Mouse (Mus musculus) bone marrow, adult 2 months (tissue): ENCODE measurements around the gene Myo18a. TPM values are rescaled to one million over a fixed set of nuclear protein-coding genes. Genes with fewer than 3 reads are reported as not detected.

Experiments used
- H3K27ac ChIP-seq: fragments of 200-500 bp; 2 replicates; pipeline ENCODE4 v1.5.1; 2012; ENCODE audit warnings: low read depth, mild to moderate bottlenecking, control low read depth, inconsistent platforms, low read length; ENCODE audit not compliant: control insufficient read depth, poor library complexity, insufficient read depth
- H3K4me1 ChIP-seq: fragments of 200-500 bp; 2 replicates; pipeline ENCODE4 v1.6.1; 2011; ENCODE audit warnings: low read length; ENCODE audit not compliant: control insufficient read depth, insufficient read depth
- H3K4me3 ChIP-seq: fragments of 200-500 bp; replicated peaks from 2 replicates; pipeline ENCODE3; 2011; ENCODE audit warnings: mild to moderate bottlenecking, low read depth, low read length, control low read depth; ENCODE audit not compliant: control insufficient read depth
- CTCF ChIP-seq: fragments of 200-500 bp; IDR thresholded peaks from 2 replicates; pipeline ENCODE4 v1.5.1; 2011; ENCODE audit warnings: low read length, control low read depth; ENCODE audit not compliant: control insufficient read depth, insufficient read depth
- POLR2A ChIP-seq: fragments of 200-500 bp; IDR thresholded peaks from 2 replicates; pipeline ENCODE4 v1.6.1; 2011; ENCODE audit warnings: low read depth, mild to moderate bottlenecking, control low read depth, low read length, borderline replicate concordance; ENCODE audit not compliant: control insufficient read depth
- WGBS: fragments of 180-500 bp; shearing (Covaris S2); methylation state at CpG from one replicate; pipeline ENCODE4 v1.1.7; 2018; 5-methylcytosine and 5-hydroxymethylcytosine counted together
- polyA plus RNA-seq: library from polyadenylated mRNA; stranded (reverse); fragments of >200 nt; gene quantifications from 2 replicates; pipeline ENCODE4 v1.2.4, GENCODE M21; 2011; ENCODE audit warnings: low replicate concordance; ENCODE audit not compliant: missing spikeins, insufficient read depth, insufficient read length

The Myo18a gene
- polyA plus RNA-seq, 1 experiment, result 74.6 TPM

DNA sequence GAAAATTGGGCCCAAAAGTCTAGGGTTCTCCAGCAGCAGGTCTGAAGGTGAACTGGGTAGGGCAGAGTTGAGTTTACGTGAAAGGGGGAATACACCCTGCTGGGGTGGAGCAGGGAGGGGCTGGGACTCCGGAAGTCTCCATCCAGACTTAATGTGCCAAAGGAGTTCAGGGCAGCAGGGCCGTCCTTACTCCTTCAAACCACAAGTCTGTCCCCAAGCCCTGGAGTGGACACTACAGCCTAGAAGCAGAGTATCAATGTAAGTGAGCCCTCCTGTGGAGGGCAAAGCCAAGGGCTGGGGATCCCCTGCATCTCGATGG is 2.4 kb downstream of the Myo18a start:
- WGBS, result 61% methylated on average over 4 of the region's 4 CpGs
- TF ChIP-seq CTCF (no peak), POLR2A (no peak)
- Histone ChIP-seq H3K27ac (no peak overlapping the region), H3K4me3 (no peak overlapping the region), H3K4me1 (peaks cover 2% of the 10 kb centered on the region; the same call in 1 of the 2 replicates)

DNA sequence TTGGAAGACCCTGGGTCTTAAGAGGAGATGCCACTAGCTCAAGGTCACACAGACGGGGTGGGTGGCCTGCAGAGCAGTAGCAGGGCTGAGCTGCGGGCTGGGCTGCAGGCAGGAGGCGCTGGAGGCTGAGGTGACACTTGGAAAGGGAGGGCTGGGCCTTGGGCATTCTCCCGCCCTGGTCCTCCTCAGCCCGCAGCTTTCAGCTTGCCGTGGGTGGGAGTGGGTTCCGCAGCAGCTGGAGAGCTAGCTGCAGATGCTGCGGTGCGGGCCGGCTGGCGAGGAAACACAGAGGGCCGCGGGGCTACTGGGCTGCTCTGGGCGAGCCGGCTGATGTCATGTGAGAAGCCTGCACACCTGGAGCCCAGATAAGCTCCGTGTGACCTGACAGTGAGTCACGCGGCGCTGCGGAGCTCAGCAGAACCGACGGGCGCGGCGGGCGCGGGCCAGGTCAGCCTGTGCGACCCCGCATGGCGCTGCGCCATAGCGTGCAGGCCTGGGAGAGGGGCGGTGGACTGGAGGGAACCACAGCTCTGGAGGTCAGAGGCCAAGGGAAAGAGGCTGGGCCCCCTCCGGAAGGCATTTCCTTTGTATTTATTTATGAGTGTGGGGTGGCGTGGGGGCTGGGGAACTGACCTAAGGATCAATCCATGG is 3.4 kb downstream of the Myo18a start:
- Histone ChIP-seq H3K4me1 (peaks cover 2% of the 10 kb centered on the region; the same call in 1 of the 2 replicates), H3K4me3 (peak overlapping the region; percentile 60), H3K27ac (peak overlapping the region; percentile 56; the same call in 1 of the 2 replicates)
- WGBS, result 3% methylated on average over 35 of the region's 35 CpGs
- TF ChIP-seq CTCF, result peak; percentile 56; the same call in 1 of the 2 replicates
- TF ChIP-seq POLR2A, result peak; percentile 46; the same call in 1 of the 2 replicates

DNA sequence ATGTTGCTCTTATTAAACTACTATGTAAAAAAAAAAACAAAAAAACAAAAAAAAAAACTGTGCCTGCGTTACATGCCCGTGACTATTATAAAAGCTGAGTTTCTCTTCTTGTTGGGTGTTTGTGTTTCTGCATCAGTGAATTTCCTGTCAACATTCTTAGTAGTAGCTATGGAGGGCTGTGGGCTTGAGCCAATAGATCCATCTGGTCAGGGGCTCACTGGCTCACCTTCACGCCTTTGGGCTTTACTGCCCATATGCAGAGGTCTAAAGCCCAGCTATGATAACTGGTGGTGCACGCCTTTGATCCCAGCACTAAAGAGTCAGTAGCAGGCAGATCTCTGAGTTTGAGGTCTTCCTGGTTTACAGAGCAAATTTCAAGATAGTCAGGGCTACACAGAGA is 6.5 kb downstream of the Myo18a start:
- 80% methylated on average over 4 of the region's 4 CpGs for WGBS
- no peak for TF ChIP-seq POLR2A
- TF ChIP-seq CTCF, result no peak
- Histone ChIP-seq H3K4me1 (no peaks in the 10 kb centered on the region; the same call in 1 of the 2 replicates), H3K27ac (no peak overlapping the region), H3K4me3 (no peak overlapping the region)

DNA sequence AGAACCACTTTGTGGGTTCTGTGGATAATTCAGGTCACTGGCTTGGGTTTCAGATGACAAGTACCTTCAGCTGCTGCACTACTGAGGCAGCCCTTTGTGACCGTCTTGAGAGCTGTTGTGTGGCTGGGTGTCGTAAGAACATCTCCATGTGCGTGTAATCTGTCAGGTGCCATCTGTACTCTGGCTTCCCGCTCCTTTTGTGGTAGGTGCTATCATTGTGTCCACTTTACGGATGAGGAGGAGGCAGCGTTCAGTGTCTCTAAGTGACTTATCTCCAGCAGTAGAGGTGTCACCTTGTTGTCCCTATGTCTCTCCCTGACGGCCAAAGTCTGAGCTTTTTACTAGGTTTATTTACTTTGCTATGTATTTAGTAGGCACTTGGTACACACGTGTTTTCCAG is 7.3 kb downstream of the Myo18a start:
- Histone ChIP-seq H3K4me1 (no peaks in the 10 kb centered on the region; the same call in 1 of the 2 replicates), H3K27ac (no peak overlapping the region), H3K4me3 (no peak overlapping the region)
- WGBS, result 58% methylated on average over 8 of the region's 8 CpGs
- TF ChIP-seq POLR2A (no peak), CTCF (no peak)

DNA sequence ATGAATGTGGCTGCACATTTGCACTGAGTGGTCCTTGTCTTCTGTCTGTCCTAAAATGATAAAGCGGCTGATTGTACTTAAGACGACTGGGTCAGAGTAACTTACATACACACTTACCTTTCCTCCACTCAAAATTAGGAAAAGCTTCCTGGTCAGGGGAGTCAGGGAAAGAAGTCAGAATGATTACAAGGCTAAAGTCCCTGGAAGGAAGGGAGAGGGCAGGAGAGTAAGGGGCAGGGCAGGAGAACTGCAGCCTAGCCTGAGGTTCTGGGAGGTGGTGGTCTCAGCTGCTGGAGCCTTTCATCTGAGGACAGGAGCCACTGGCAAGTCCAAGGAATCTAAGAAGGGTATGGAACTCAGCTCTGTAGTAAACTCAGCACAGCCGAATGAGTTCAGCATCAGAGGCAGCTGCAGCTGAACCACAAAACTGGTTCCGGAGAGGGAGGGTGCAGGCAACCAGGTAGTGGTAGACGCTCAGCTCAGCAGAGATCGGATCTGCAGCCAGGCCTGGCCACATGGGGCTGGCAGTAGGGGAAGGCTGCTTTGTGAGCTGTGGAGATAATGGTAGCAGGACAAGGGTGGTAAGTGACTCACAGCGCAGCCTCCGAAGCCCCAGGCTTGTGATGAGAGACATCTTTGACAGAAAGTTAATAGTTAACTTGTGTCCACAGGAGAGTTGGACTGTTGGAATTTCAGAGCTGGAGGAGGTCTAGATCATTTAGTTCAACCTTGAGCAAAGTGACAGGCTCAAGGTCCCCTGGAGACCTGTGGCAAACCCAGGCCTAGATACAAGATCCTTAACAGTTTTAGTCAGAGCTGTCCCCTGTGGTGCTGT is 9.1 kb downstream of the Myo18a start:
- Histone ChIP-seq H3K4me3 (no peak overlapping the region), H3K4me1 (no peaks in the 10 kb centered on the region; the same call in 1 of the 2 replicates), H3K27ac (no peak overlapping the region)
- TF ChIP-seq CTCF (no peak), POLR2A (no peak)
- WGBS, result 37% methylated on average over 8 of the region's 8 CpGs

DNA sequence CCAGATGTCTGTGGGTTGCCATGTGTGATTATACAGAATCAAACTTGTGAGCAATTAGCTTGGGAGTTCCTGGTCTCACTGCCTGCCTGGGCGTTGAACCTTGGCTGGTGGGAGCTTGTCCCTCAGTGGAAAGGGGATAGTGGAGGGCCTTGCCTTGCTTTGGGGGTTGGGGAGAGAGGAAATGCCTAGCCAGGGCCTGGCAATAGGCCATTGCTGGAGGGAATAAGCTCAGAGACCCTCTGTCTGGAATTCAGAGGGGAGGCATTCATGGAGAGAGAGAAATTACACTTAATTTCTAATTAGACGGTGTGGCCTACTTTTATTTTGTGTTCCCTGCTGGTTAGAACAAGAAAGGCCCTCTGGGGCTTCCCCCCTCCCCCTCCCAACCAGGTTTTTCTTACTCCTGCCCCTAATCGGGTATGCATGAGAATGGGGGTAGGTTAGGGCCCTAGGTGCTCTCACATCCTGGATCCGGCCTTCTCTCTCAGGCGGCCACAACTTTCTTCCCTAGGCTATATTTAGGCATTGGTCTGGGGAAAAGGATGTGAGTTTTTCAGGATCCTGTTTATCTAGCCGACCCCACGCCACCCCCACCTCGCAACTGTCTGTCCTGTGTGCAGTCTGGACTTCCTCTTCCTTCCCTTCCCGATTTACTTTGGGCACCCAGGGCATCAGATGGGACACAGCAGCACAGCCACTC is 12.8 kb downstream of the Myo18a start:
- no peak overlapping the region for H3K27ac ChIP-seq
- WGBS, result 25% methylated on average over 9 of the region's 9 CpGs
- no peak overlapping the region for H3K4me3 ChIP-seq
- TF ChIP-seq POLR2A, result no peak
- no peak for TF ChIP-seq CTCF
- no peaks in the 10 kb centered on the region for H3K4me1 ChIP-seq

DNA sequence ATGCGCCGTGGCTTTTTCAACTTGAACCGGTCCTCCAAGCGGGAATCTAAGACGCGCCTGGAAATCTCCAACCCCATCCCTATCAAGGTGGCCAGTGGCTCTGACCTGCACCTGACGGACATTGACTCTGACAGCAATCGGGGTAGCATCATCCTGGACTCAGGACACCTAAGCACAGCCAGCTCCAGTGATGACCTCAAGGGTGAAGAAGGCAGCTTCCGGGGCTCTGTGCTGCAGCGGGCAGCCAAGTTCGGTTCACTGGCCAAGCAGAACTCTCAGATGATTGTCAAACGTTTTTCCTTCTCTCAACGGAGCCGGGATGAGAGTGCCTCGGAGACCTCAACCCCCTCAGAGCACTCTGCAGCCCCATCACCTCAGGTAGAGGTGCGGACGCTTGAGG is 14.4 kb downstream of the Myo18a start:
- WGBS, result 91% methylated on average over 17 of the region's 17 CpGs
- TF ChIP-seq POLR2A (no peak), CTCF (no peak)
- H3K4me1 ChIP-seq, result no peaks in the 10 kb centered on the region
- no peak overlapping the region for H3K27ac ChIP-seq
- H3K4me3 ChIP-seq, result no peak overlapping the region

DNA sequence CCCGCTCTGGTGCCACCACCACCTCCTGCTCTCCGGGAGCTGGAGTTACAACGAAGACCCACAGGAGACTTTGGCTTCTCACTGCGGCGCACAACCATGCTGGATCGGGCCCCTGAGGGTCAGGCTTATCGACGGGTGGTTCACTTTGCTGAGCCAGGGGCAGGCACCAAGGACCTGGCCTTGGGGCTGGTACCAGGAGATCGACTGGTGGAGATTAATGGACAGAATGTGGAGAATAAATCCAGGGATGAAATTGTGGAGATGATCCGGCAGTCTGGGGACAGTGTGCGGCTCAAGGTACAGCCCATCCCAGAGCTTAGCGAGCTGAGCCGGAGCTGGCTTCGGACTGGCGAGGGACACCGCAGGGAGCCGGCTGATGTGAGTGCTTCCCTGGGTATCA is 14.9 kb downstream of the Myo18a start:
- Histone ChIP-seq H3K4me3 (no peak overlapping the region), H3K27ac (no peak overlapping the region), H3K4me1 (no peaks in the 10 kb centered on the region)
- 94% methylated on average over 17 of the region's 17 CpGs for WGBS
- TF ChIP-seq POLR2A (no peak), CTCF (no peak)
